Mouse (Mus musculus): ENCODE data around the gene Ceacam16. TPM values are rescaled to one million over a fixed set of nuclear protein-coding genes. Genes with fewer than 3 reads are reported as not detected.

The Ceacam16 gene
- total RNA-seq (2017) = not detected in 2 replicates

GRCm38 (mm10) chr7:19861199-19861598, at the start of gene Ceacam16:
Gene Ceacam16 (minus strand): TSS chr7:19861299.
- no peak for ATAC-seq (replicated peaks; ENCODE audit: low read depth, poor library complexity, severe bottlenecking)

GRCm38 (mm10) chr7:19910421-19911291, 49.6 kb upstream of the Ceacam16 start:
- peak; percentile 98 for ATAC-seq (replicated peaks; ENCODE audit: low read depth, poor library complexity, severe bottlenecking)

GRCm38 (mm10) chr7:19889881-19890280, 28.8 kb upstream of the Ceacam16 start:
- peak; percentile 69; the same call in 1 of the 2 replicates for ATAC-seq (replicated peaks; ENCODE audit: low read depth, poor library complexity, severe bottlenecking)

- ATAC-seq (replicated peaks; ENCODE audit: low read depth, poor library complexity, severe bottlenecking) = no peak
Observed at GRCm38 (mm10) chr7:19887849-19888248, 26.8 kb upstream of the Ceacam16 start, which contains the start of gene Ceacam19. Gene Ceacam19 (minus strand): TSS chr7:19887965.

GRCm38 (mm10) chr7:19880754-19881153, 19.7 kb upstream of the Ceacam16 start:
- no peak for ATAC-seq (replicated peaks; ENCODE audit: low read depth, poor library complexity, severe bottlenecking)

GRCm38 (mm10) chr7:19876781-19877425, 15.8 kb upstream of the Ceacam16 start:
- ATAC-seq (replicated peaks; ENCODE audit: low read depth, poor library complexity, severe bottlenecking) = peak; percentile 67

GRCm38 (mm10) chr7:19875948-19876682, 15.0 kb upstream of the Ceacam16 start:
- ATAC-seq (replicated peaks; ENCODE audit: low read depth, poor library complexity, severe bottlenecking) = peak; percentile 49

GRCm38 (mm10) chr7:19871943-19872601, 11.0 kb upstream of the Ceacam16 start:
- ATAC-seq (replicated peaks; ENCODE audit: low read depth, poor library complexity, severe bottlenecking) = no peak

- peak; percentile 91 for ATAC-seq (replicated peaks; ENCODE audit: low read depth, poor library complexity, severe bottlenecking)
Observed at GRCm38 (mm10) chr7:19871137-19871621, 10.1 kb upstream of the Ceacam16 start.

GRCm38 (mm10) chr7:19867751-19868399, 6.8 kb upstream of the Ceacam16 start:
- no peak for ATAC-seq (replicated peaks; ENCODE audit: low read depth, poor library complexity, severe bottlenecking)

GRCm38 (mm10) chr7:19866490-19866889, 5.4 kb upstream of the Ceacam16 start:
- no peak for ATAC-seq (replicated peaks; ENCODE audit: low read depth, poor library complexity, severe bottlenecking)

GRCm38 (mm10) chr7:19865246-19866036, 4.3 kb upstream of the Ceacam16 start:
- no peak for ATAC-seq (replicated peaks; ENCODE audit: low read depth, poor library complexity, severe bottlenecking)

- ATAC-seq (replicated peaks; ENCODE audit: low read depth, poor library complexity, severe bottlenecking) = no peak
Observed at GRCm38 (mm10) chr7:19864241-19864640, 3.1 kb upstream of the Ceacam16 start.

- no peak for ATAC-seq (replicated peaks; ENCODE audit: low read depth, poor library complexity, severe bottlenecking)
Observed at GRCm38 (mm10) chr7:19859740-19860139, 1.4 kb downstream of the Ceacam16 start.

GRCm38 (mm10) chr7:19856283-19856682, 4.8 kb downstream of the Ceacam16 start:
- ATAC-seq (replicated peaks; ENCODE audit: low read depth, poor library complexity, severe bottlenecking) = no peak; the same call in 1 of the 2 replicates

- no peak for ATAC-seq (replicated peaks; ENCODE audit: low read depth, poor library complexity, severe bottlenecking)
Observed at GRCm38 (mm10) chr7:19855663-19856062, 5.4 kb downstream of the Ceacam16 start.

GRCm38 (mm10) chr7:19853526-19853925, 7.6 kb downstream of the Ceacam16 start:
- ATAC-seq (replicated peaks; ENCODE audit: low read depth, poor library complexity, severe bottlenecking) = no peak

GRCm38 (mm10) chr7:19851858-19852570, 9.1 kb downstream of the Ceacam16 start, which contains the start of gene Gm19345:
Gene Gm19345 (plus strand): TSS chr7:19852003.
- ATAC-seq (replicated peaks; ENCODE audit: low read depth, poor library complexity, severe bottlenecking) = peak; percentile 55
